8 mouse cellular contexts compared by ENCODE assay signal in genomic region chr5:30232271-30232971, GRCm38 (mm10). TPM values are rescaled to one million over a fixed set of nuclear protein-coding genes. Genes with fewer than 3 reads are reported as not detected.
DNase-seq lines count a peak whose midpoint lies in the region; ATAC-seq lines count a peak whose summit lies in the region.

TSS of gene Selenoi (plus strand) at chr5:30232581.

- H3K36me3 ChIP-seq in heart, embryonic 14.5 days (ENCODE audit: control insufficient read depth, insufficient read depth, low read length) = no peaks in the 10 kb centered on the region
- H3K36me3 ChIP-seq in liver, embryonic 13.5 days = peaks cover 7% of the 10 kb centered on the region; the same call in 1 of the 2 replicates
- H3K36me3 ChIP-seq in stomach, embryonic 16.5 days (ENCODE audit: control insufficient read depth, insufficient read depth, low read length) = no peaks in the 10 kb centered on the region

- H3K4me3 ChIP-seq in heart, embryonic 14.5 days (ENCODE audit: control insufficient read depth in 1 of 2, insufficient read depth in 1 of 2, low read depth in 1 of 2, low read length in 2 of 2) = peak within 1 kb of the TSS; percentile 76 to 80
- H3K4me3 ChIP-seq in liver, embryonic 13.5 days (replicated peaks) = peak within 1 kb of the TSS; percentile 90
- peak within 1 kb of the TSS; percentile 85 for H3K4me3 ChIP-seq in stomach, embryonic 16.5 days (replicated peaks; ENCODE audit: low read length)

- 3% methylated on average over 71 of the region's 71 CpGs for whole genome bisulfite sequencing in heart, embryonic 14.5 days
- WGBS in liver, embryonic 13.5 days (ENCODE audit: insufficient replicate concordance) = 3% methylated on average over 71 of the region's 71 CpGs
- 2% methylated on average over 71 of the region's 71 CpGs for whole genome bisulfite sequencing in stomach, embryonic 16.5 days

- peak within 1 kb of the TSS; percentile 93 for H3K4me2 ChIP-seq in heart, embryonic 14.5 days (ENCODE audit: low read length)
- peak within 1 kb of the TSS; percentile 83 for H3K4me2 ChIP-seq in liver, embryonic 13.5 days
- H3K4me2 ChIP-seq in stomach, embryonic 16.5 days (ENCODE audit: low read depth, low read length) = peak within 1 kb of the TSS; percentile 77

- H3K4me1 ChIP-seq in heart, embryonic 14.5 days (ENCODE audit: control insufficient read depth in 2 of 2, insufficient read depth in 2 of 2, low read length in 2 of 2) = peaks cover 0 to 20% of the 10 kb centered on the region in 2 experiments; a peak in 2 of 4 replicates
- peaks cover 50% of the 10 kb centered on the region for H3K4me1 ChIP-seq in liver, embryonic 13.5 days (replicated peaks)
- peaks cover 13% of the 10 kb centered on the region for H3K4me1 ChIP-seq in stomach, embryonic 16.5 days (ENCODE audit: control insufficient read depth, insufficient read depth, low read length)

- H3K9me3 ChIP-seq in heart, embryonic 14.5 days (ENCODE audit: control insufficient read depth, low read length) = no peaks in the 10 kb centered on the region
- no peaks in the 10 kb centered on the region; the same call in 1 of the 2 replicates for H3K9me3 ChIP-seq in liver, embryonic 13.5 days (replicated peaks)
- 0 out of 2 replicates have a peak, but pooled peaks cover 3% of the 10 kb centered on the region for H3K9me3 ChIP-seq in stomach, embryonic 16.5 days (replicated peaks; ENCODE audit: control insufficient read depth, low read length)

- peak within 1 kb of the TSS; percentile 83 for H3K9ac ChIP-seq in heart, embryonic 14.5 days (ENCODE audit: low read length)
- peak within 1 kb of the TSS; percentile 90 for H3K9ac ChIP-seq in liver, embryonic 13.5 days
- peak within 1 kb of the TSS; percentile 87 for H3K9ac ChIP-seq in stomach, embryonic 16.5 days (ENCODE audit: low read length)

- peak within 1 kb of the TSS; percentile 88 to 92 for H3K27ac ChIP-seq in heart, embryonic 14.5 days (replicated peaks in 1 of 2; ENCODE audit: control insufficient read depth in 1 of 2, insufficient read depth in 1 of 2, low read depth in 2 of 2, low read length in 2 of 2)
- H3K27ac ChIP-seq in liver, embryonic 13.5 days = peak within 1 kb of the TSS; percentile 87
- peak within 1 kb of the TSS; percentile 93 for H3K27ac ChIP-seq in stomach, embryonic 16.5 days (ENCODE audit: low read length)

- ATAC-seq in CD4-positive, CD25-positive, alpha-beta regulatory T cell, adult 4 months = peak; percentile 97
- ATAC-seq in heart, embryonic 14.5 days (ENCODE audit: insufficient number of reproducible peaks, insufficient read depth, low FRiP score, low read depth) = peak; percentile 100
- ATAC-seq in liver, embryonic 13.5 days (ENCODE audit: low read depth) = peak; percentile 98
- ATAC-seq in stomach, embryonic 16.5 days (ENCODE audit: insufficient read depth, low FRiP score) = peak; percentile 100

- DNase-seq in c-Kit-negative CD71-positive TER-119-positive erythroid progenitor cells, embryonic 14.5 days (ENCODE audit: low read depth, low spot score) = peak; percentile 96
- DNase-seq in fibroblast of lung, adult 2 months (ENCODE audit: low read depth) = peak; percentile 95
- DNase-seq in kidney, postnatal 14 days = peak; percentile 99
- peak; percentile 100 for DNase-seq in liver, embryonic 13.5 days
- peak; percentile 94 for DNase-seq in neural tube, embryonic 10.5 days (ENCODE audit: extremely low spot score, low spot score)

- H3K27me3 ChIP-seq in heart, embryonic 14.5 days (ENCODE audit: control insufficient read depth, insufficient read depth, low read length) = no peaks in the 10 kb centered on the region
- H3K27me3 ChIP-seq in liver, embryonic 13.5 days = no peaks in the 10 kb centered on the region
- H3K27me3 ChIP-seq in stomach, embryonic 16.5 days (ENCODE audit: control insufficient read depth, insufficient read depth, low read length) = no peaks in the 10 kb centered on the region

RNA-seq across cellular contexts. Expression of gene Selenoi, which starts in this region (rescaled TPM):
- 10 to 100 TPM; 16.8 to 20.6 TPM for polyA plus RNA-seq in CD4-positive, CD25-positive, alpha-beta regulatory T cell, adult 4 months (2017; shearing (Covaris generic))
- 18.1 and 18.7 TPM in 2 replicates for polyA plus RNA-seq in heart, embryonic 14.5 days (2014; fragmentation: Nextera tagmentation; extraction: Ambion mirVana)
- 14.0 and 21.3 TPM in 2 replicates for polyA plus RNA-seq in liver, embryonic 13.5 days (2015; fragmentation: Nextera tagmentation; extraction: Ambion mirVana)
- polyA plus RNA-seq in stomach, embryonic 16.5 days (2015; fragmentation: Nextera tagmentation; extraction: Ambion mirVana) = 21.4 and 26.7 TPM in 2 replicates

Comparison
In these comparisons a context has a peak if more than half of its experiments do, and no peak if none do; other contexts are left out.
1. Peak in every context shown above with its lines: DNase-seq, ATAC-seq, H3K4me3 ChIP-seq and H3K27ac ChIP-seq.